Mouse (Mus musculus) kidney, adult 2 months (tissue): ENCODE measurements around the gene 4931428F04Rik. TPM values are rescaled to one million over a fixed set of nuclear protein-coding genes. Genes with fewer than 3 reads are reported as not detected.
A peak's percentile ranks its signal among the peaks of the same experiment; 100 is the strongest.

Experiments
- DNase-seq: peaks from one replicate; pipeline ENCODE4 v3.0.0; 2021
- H3K27ac ChIP-seq: fragments of 200-500 bp; 2 replicates; pipeline ENCODE4 v1.5.1; 2012; ENCODE audit warnings: low read depth, low read length, control low read depth, inconsistent platforms; ENCODE audit not compliant: insufficient read depth
- H3K27me3 ChIP-seq: fragments of 200-500 bp; replicated peaks from 2 replicates; pipeline ENCODE4 v1.6.1; 2012; ENCODE audit warnings: mild to moderate bottlenecking, moderate library complexity, low read length, inconsistent platforms; ENCODE audit not compliant: control insufficient read depth, insufficient read depth
- H3K36me3 ChIP-seq: fragments of 200-500 bp; 2 replicates; pipeline ENCODE4 v1.6.1; 2012; ENCODE audit warnings: mild to moderate bottlenecking, moderate library complexity, low read length, inconsistent platforms; ENCODE audit not compliant: control insufficient read depth, insufficient read depth
- H3K4me1 ChIP-seq: fragments of 200-500 bp; 2 replicates; pipeline ENCODE4 v1.6.1; 2011; ENCODE audit warnings: low read length; ENCODE audit not compliant: control insufficient read depth, insufficient read depth
- H3K4me3 ChIP-seq: fragments of 200-500 bp; 2 replicates; pipeline ENCODE4 v1.5.1; 2011; ENCODE audit warnings: mild to moderate bottlenecking, low read depth, low read length, control low read depth; ENCODE audit not compliant: insufficient read depth
- CTCF ChIP-seq: fragments of 200-500 bp; conservative IDR thresholded peaks from 2 replicates; pipeline ENCODE4 v1.5.1; 2011; ENCODE audit warnings: low read depth, mild to moderate bottlenecking, control low read depth, low read length, moderate library complexity, mixed read lengths; ENCODE audit not compliant: insufficient read depth, insufficient read length
- POLR2A ChIP-seq: fragments of 200-500 bp; IDR thresholded peaks from one replicate; pipeline ENCODE4 v1.6.1; 2011; ENCODE audit warnings: low read depth, low read length, control low read depth
- WGBS: fragments of 180-500 bp; shearing (Covaris S2); methylation state at CpG from one replicate; pipeline ENCODE4 v1.1.7; 2018; 5-methylcytosine and 5-hydroxymethylcytosine counted together
- polyA plus RNA-seq: library from polyadenylated mRNA; depleted of rRNA; stranded (reverse); fragments of >200 nt; gene quantifications from 2 replicates; pipeline ENCODE4 v1.2.3, GENCODE M21; 2012; rRNA removed

The 4931428F04Rik gene
- 2.1 and 2.5 TPM in 2 replicates for polyA plus RNA-seq

DNA sequence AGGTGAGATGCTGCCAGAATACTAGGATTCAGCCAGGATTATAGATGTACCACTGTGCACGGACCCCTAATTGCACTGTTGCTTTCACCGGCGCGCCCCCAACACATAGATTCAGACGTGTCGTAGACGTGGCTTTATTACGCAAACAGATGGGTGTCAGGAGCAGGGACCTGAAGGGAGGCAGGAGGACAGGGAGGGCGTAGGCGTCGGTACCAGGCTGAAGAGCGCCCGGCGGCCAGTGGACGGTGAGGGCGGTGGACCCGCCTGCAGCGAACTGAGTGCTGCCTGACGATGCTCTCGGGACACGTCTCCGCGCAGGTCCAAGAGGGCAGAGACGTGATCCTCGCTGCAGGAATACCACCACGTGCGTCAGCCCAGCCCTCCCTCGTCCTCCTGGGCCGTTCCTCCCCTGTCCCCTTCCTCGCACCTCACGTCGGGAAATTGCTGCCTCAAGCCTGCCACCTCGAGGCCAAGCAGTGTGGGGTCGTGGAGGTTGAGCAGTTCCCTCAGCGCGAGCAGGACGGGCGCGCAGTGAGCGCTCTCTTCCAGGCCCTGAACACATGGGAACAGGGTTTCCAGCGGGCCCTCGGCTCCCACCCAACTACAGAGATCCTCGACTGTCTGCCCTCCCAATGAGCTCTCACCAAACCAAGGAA is at the start of gene 4931428F04Rik:
Gene 4931428F04Rik (minus strand): TSS at position 60 of the 656 bp plus-strand sequence.
- Histone ChIP-seq H3K27me3 (no peaks in the 10 kb centered on the region), H3K4me3 (peak within 1 kb of the TSS; percentile 59), H3K4me1 (peaks cover 7% of the 10 kb centered on the region; the same call in 1 of the 2 replicates), H3K36me3 (no peaks in the 10 kb centered on the region), H3K27ac (peak within 1 kb of the TSS; percentile 30; the same call in 1 of the 2 replicates)
- DNase-seq = peak; percentile 28
- peak; percentile 53 for TF ChIP-seq CTCF
- no peak for TF ChIP-seq POLR2A
- WGBS = 8% methylated on average over 43 of the region's 43 CpGs

DNA sequence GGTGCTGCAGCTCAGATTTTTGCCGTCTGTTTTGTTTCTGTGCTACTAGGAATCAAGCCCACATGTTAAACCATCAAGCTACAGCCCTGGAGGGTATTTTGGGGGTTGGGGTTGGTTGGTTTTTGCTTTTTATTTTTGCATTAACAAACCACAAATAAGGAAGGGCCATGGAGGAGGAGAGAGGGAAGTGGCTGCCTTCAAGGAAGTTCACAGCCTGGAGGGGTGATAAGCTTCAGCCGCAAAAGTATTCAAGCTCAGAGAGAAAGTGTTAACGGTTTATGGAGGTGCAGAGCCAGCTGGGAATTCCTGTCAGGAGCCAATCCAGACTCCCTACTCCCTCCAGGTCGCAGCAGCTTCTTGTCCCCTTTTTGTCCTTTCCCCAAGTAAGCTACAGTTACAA is 49.3 kb upstream of the 4931428F04Rik start:
- 52% methylated on average over 4 of the region's 4 CpGs for WGBS
- H3K27ac ChIP-seq = no peak overlapping the region

DNA sequence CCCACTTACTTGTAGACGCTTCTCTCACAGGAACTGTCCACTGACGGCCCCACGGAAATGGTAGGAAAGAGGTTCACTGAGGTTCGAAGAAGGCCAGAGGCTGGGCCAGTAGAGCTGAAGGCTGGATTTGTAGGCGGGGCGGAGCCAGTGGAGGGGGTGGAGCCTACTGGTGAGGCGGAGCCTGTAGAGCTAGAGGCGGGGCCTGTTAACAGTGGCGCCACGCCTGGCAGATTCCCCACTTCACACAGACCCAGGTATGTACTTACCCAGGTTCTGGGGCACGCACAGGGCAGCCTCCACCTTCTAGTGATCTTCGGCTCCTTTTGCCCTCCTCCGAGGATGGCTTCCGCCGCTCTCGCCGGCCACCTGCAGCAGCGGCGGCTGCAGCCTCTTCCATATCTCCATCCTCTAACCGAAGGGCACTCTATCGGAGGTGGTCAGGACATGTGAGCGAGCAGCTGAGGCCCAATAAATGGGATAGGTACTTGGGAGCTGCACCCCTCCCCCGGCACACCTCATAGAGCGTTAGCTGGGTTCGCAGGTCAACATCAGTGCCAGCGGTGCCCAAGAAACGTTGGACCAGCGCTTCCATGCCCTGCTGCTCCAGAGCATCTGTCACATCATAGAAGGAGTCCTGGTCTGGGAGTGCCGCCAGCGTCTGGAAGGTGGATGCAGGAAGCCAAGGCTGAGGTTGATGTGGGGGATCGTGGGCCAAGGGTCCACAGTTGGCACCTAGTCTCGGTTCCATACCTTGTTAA is 46.9 kb upstream of the 4931428F04Rik start:
- no peaks in the 10 kb centered on the region; the same call in none of the 2 replicates for H3K36me3 ChIP-seq
- no peak for DNase-seq
- TF ChIP-seq CTCF (no peak), POLR2A (no peak)
- no peaks in the 10 kb centered on the region for H3K4me1 ChIP-seq
- no peak overlapping the region for H3K27ac ChIP-seq
- H3K4me3 ChIP-seq = no peak overlapping the region
- 80% methylated on average over 32 of the region's 32 CpGs for WGBS
- no peaks in the 10 kb centered on the region for H3K27me3 ChIP-seq

More for the DNA sequence above, 49.3 kb upstream of the 4931428F04Rik start:
- Histone ChIP-seq H3K4me1 (no peaks in the 10 kb centered on the region), H3K27me3 (no peaks in the 10 kb centered on the region), H3K4me3 (no peak overlapping the region), H3K36me3 (no peaks in the 10 kb centered on the region)
- no peak for TF ChIP-seq CTCF
- TF ChIP-seq POLR2A = no peak
- DNase-seq = no peak

GRCm38 (mm10) chr8:105332523-105332922 is 42.9 kb upstream of the 4931428F04Rik start:
- no peak for TF ChIP-seq POLR2A
- no peak for TF ChIP-seq CTCF
- Histone ChIP-seq H3K27me3 (no peaks in the 10 kb centered on the region), H3K4me1 (peaks cover 3% of the 10 kb centered on the region), H3K4me3 (no peak overlapping the region), H3K36me3 (peaks cover 7% of the 10 kb centered on the region), H3K27ac (no peak overlapping the region)
- 59% methylated on average over 2 of the region's 2 CpGs for WGBS
- no peak for DNase-seq

GRCm38 (mm10) chr8:105331931-105332330 is 42.3 kb upstream of the 4931428F04Rik start:
- Histone ChIP-seq H3K27me3 (no peaks in the 10 kb centered on the region), H3K36me3 (peaks cover 7% of the 10 kb centered on the region), H3K4me3 (no peak overlapping the region), H3K27ac (no peak overlapping the region), H3K4me1 (peaks cover 6% of the 10 kb centered on the region)
- no peak for DNase-seq
- TF ChIP-seq POLR2A = no peak
- no peak for TF ChIP-seq CTCF
- 93% methylated on average over 9 of the region's 9 CpGs for WGBS

GRCm38 (mm10) chr8:105331469-105331868 is 41.8 kb upstream of the 4931428F04Rik start:
- TF ChIP-seq POLR2A (no peak), CTCF (no peak)
- H3K27me3 ChIP-seq = no peaks in the 10 kb centered on the region
- 91% methylated on average over 22 of the region's 22 CpGs for WGBS
- H3K4me1 ChIP-seq = peaks cover 6% of the 10 kb centered on the region
- H3K4me3 ChIP-seq = no peak overlapping the region
- no peak overlapping the region for H3K27ac ChIP-seq
- peaks cover 7% of the 10 kb centered on the region for H3K36me3 ChIP-seq
- no peak for DNase-seq

DNA sequence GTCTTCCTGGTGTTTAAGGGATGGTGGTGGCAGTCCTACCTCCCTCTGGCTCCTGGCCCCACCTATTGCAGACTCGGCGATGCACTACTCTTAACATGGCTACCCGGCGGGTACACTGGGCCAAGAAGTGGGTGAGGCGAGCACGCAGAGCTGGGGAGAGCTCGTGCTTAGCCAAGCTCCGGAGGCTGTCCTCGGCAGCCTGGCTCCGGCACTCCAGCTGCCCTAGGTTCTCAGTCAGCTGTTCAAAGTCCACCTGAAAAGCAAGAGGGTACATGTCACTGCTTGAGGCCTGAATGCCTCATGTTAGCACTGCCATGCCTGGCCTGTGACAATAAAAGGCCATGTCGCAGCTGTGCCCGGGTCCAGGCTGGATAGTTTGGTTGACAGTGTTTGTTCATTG is 40.7 kb upstream of the 4931428F04Rik start:
- peaks cover 7% of the 10 kb centered on the region for H3K36me3 ChIP-seq
- WGBS = 75% methylated on average over 12 of the region's 12 CpGs

More for the DNA sequence above, 40.7 kb upstream of the 4931428F04Rik start:
- TF ChIP-seq POLR2A = no peak
- Histone ChIP-seq H3K27ac (no peak overlapping the region), H3K27me3 (no peaks in the 10 kb centered on the region), H3K4me1 (peaks cover 9% of the 10 kb centered on the region), H3K4me3 (no peak overlapping the region)
- DNase-seq = peak; percentile 62
